Mouse (Mus musculus): ENCODE measurements around the gene Gm10354.
"Not testable (repeated sequence)": the region's sequence is repeated elsewhere in the genome, so short reads cannot be mapped to it uniquely, and the experiment has no call there.

Gm10354 gene

GRCm38 (mm10) chr5:14978835-14979234 lies at the start of gene Gm10354:
TSS of gene Gm10354 (minus strand) at chr5:14978935.
- DNase-seq (ENCODE audit: low spot score in 2 of 2): not testable (repeated sequence)

DNA sequence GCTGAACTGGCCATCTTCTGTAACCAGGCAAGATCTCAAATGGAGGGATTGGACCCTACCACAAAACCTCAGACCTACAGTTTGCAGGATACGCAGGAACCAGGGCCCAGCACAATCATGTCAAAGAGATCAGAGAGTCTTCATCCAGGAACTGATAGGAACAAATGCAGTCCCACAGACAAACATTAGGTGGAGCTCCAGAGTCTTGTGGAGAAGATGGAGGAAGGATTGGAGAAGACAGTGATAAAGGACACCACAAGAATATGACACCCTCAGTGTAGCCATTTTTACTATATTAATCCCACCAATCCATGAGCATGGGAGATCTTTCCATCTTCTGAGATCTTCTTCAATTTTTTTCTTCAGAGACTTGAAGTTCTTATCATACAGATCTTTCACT lies 45.6 kb upstream of the Gm10354 start:
- DNase-seq (ENCODE audit: low spot score in 2 of 2): not testable (repeated sequence)

DNA sequence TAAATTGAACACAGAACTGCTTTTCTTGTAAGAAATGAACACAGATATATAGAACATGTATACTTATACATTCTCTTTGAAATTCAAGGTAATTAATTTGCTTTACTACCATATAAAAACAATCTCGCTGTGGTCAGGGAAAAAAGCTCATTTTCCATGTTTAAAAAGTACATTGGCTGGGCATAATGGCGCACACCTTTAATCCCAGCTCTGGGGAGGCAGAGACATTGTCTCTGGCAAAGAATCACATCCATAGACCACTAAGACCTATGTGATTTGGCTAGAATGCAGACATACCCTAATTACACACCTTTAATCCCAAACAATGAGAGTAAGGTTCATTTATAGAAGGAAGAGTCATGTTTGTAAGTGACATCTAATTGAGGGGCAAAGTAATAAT lies 41.3 kb upstream of the Gm10354 start:
- DNase-seq (ENCODE audit: low spot score in 2 of 2): not testable (repeated sequence)

GRCm38 (mm10) chr5:15010639-15011582 lies 32.2 kb upstream of the Gm10354 start:
- DNase-seq (ENCODE audit: low spot score in 2 of 2): not testable (repeated sequence)

DNA sequence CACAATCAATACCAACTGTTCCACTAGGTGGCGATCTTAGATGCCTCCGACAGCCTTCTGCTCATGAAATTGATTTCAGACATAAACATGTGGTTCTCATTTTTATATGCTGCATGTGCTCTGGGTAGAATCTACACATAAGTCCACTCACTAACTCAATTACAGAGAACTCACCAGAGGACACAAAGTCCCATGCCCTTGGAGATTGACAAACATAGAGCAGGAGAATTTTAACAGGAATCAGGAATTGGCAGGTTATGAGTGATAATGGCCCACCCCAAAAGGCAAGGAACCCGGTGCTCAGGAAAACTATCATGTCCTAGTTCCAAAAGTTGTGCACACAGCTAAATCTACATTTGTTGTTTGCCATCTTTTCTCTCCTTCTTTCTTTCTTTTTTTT lies 28.2 kb upstream of the Gm10354 start:
- not testable (repeated sequence) for DNase-seq (ENCODE audit: low spot score in 2 of 2)

DNA sequence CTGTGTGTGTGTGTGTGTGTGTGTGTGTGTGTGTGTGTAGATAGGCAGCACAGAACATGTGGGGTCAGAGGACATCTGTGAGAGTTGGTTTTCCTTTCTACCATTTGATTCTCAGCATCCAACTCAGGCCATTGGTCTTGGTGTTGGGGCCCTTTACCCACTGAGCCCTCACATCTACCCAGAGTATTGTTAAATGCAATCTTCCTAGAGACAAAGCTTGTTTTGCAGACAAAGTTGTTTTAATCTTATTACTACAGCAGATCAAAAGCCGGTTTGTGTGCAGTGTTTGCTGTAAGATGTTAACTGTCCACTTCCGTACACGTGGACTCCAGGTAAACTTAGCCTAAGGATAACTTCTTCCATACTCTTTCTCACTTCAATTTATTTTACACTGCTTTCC lies 27.6 kb upstream of the Gm10354 start:
- DNase-seq (ENCODE audit: low spot score in 2 of 2): not testable (repeated sequence)

DNA sequence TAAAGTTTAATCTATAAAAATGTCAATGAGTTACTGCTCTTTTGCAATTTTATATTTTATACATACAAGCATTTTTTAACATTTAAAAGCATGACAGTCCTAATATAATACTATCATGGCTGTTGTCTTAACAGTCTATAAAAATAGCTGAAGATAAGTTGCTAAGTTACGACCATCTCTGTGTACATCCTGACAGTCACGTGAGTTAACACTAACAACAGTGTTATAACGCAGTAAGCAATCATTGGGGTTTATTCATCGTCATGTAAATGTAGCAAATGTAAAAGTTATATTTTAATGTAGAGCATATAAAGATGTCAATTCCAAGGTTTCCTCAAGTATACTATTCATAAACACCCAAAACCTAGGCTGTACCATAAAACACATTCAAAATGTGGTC lies 26.8 kb upstream of the Gm10354 start:
- DNase-seq (ENCODE audit: low spot score in 2 of 2): not testable (repeated sequence)

DNA sequence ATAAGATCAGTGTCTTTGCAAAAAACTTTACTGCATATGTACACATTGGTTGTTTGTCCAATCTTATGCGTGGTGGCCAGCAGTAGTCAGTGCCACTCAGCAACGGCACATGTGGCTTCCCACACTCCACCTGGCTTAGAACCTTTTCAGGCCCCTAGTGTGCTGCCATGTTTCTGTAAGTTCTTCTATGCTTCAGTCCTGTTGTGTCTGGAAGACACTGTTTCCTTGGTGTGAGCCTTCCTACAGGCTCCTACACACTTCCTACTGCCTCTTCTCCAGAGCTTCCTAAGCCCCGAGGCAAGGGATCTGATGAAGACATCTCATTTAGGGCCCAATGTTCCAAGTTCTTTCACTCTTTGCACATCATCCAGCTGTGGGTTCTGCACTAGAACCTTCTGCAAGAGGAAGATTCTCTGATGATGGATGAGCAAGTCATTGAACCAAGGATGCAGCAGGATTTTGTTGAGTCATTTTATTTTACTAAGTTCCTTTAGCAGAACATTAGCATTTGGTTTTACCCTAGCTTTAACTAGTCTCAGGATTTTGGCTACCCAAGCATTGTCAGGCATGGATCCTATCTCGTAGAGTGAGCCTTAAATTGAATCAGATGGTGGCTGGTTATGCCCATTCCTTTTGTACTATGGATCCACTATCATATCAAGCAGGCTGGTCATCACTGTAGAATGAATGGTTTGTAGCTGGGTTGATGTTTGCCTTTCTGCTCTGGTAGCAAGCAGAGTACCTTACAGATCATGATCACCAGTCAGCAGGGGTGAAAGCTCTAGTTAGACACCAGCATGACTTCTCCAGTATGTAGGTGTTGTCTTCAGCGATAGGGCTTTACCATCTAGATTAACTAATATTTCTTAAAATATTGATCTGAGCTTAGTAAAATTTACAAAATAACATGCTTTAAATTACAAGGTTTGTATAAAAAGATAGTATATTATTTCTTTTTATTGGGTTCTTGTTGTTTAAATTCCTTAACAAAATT lies 26.1 kb upstream of the Gm10354 start:
- not testable (repeated sequence) for DNase-seq (ENCODE audit: low spot score in 2 of 2)

- not testable (repeated sequence) for DNase-seq (ENCODE audit: low spot score in 2 of 2)
Measured at GRCm38 (mm10) chr5:14998077-14998476, 19.3 kb upstream of the Gm10354 start.

DNA sequence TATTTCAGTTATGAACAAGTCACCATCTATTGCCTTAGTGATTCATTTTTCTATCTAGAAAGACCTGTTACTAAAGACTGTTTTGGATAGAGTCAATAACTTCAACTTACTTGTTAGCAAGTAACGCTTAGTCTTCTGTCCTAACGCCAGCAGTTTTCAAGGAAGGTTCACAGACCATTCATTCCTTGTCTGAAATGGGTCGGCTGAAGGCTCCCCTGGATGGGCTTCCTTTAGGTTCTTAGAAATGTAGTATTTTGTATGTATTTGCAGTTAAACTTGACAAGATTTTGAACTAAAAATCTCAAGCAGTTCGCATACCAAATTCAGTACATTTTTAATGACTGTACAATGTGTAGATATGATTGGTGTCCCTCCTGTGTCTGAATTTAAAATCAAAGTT lies 18.8 kb upstream of the Gm10354 start:
- not testable (repeated sequence) for DNase-seq (ENCODE audit: low spot score in 2 of 2)

DNA sequence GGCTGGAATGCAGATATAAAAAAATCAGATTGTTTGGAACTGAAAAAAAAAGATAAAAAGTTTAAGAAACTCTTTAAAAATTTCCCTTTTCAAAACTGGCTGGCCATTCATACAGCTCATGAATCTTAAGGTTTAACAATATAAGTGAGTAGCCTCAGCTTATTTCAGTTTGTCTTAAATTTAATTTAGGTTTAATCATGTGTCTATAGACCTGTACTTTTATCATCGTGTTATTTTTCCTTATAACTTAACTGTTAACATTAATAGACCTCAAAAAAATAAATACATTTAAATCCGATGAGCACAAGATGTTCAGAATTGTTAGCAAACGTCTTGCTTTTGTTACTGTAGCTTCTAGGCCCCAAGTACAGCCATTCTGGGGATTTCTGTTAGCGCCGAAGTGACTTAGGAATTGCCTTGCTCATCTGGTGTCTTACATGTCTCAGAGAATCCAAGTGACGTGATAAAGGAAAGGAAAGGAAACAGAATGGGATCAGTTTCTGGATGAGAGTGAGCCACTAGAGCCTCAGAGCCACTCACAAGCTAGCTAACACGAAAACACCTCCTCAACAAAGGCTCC lies 18.0 kb upstream of the Gm10354 start:
- not testable (repeated sequence) for DNase-seq (ENCODE audit: low spot score in 2 of 2)

DNA sequence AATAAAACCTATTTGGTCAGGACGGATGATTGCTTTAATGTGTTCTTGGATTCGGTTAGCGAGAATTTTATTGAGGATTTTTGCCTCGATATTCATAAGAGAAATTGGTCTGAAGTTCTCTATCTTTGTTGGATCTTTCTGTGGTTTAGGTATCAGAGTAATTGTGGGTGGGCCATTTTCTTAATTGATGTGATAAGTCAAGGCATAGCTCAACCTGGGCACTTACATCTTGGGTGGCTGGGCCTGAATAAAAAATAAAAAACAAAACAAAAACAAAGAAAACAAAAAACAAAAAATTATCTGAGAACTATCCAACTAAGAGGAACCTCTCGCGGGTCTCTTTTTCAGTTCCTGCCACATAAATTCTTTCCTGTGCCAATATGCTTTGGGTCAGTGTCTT lies 15.4 kb upstream of the Gm10354 start:
- not testable (repeated sequence) for DNase-seq (ENCODE audit: low spot score in 2 of 2)

- DNase-seq (ENCODE audit: low spot score in 2 of 2): not testable (repeated sequence)
Measured at GRCm38 (mm10) chr5:14990375-14991158, 11.8 kb upstream of the Gm10354 start.

DNA sequence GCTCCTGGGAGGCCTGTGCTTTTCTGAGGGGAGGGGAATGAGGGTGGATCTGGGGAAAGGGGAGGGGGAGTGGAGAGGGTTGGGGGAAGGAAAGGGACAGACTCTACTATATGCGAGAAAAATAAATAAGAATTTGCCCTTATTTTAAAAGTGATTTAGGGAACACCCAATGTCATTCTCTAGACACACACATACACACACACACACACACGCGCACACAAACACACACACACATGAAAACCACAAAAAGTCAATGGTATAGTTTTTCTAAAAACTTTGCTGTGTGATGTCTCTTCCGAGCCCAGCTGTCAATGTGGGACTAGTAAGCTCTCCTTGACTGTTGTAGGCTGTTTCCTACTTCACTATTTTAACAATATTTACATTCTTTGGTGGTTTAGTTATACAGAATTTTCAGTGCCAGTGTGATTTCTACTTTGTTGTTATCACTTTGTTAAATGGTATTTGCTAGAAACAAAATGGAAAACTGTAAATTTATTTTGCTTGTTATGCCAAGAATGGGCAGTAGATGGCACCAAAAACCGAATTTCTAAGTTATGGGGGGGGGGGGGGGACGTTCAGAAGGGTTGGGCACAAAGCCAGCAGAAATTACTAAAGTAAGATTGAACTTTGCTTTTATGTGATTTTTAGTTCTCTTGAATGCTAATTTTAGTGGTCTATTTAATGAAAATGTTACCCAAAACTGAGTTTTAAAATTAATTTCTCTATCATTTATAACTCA lies 8.1 kb upstream of the Gm10354 start:
- DNase-seq (ENCODE audit: low spot score in 2 of 2): not testable (repeated sequence)

DNA sequence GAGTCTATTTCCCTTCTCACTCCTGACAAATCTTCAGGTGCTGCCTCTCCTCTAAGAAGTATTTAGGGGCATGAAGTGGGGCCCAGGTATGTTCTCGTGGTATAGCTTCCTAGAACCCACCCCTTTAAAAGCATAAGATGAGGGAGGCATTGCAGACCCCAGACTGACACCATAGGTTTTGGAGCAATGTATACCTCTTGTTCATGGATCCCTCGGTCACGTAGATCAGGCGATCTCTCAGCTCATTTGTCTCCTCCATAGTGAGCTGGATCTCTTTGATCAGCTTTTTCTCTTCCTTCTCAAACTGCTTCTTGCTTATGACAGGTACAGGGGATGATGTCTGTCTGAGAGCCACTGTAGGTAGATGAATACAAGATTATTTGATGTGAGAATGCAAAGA lies 1.4 kb downstream of the Gm10354 start:
- DNase-seq (ENCODE audit: low spot score in 2 of 2): not testable (repeated sequence)

GRCm38 (mm10) chr5:14975294-14975693 lies 3.4 kb downstream of the Gm10354 start:
- not testable (repeated sequence) for DNase-seq (ENCODE audit: low spot score in 2 of 2)

DNA sequence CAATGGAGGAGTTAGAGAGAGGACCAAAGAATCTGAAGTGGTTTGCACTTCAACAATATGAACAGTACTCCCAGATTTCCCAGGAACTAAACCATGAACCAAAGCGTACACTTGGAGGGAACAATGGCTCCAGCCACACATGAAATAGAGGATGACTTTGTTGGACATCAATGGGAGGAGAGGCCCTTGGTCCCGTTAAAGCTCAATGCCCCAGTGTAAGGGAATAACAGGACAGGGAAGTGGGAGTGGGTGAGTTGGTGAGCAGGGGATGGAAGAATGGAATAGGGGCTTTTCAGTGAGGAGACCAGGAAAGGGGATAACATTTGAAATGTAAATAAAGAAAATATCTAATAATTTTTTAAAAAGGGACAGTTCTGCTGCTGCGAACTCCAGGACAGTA lies 5.9 kb downstream of the Gm10354 start:
- not testable (repeated sequence) for DNase-seq (ENCODE audit: low spot score in 2 of 2)

DNA sequence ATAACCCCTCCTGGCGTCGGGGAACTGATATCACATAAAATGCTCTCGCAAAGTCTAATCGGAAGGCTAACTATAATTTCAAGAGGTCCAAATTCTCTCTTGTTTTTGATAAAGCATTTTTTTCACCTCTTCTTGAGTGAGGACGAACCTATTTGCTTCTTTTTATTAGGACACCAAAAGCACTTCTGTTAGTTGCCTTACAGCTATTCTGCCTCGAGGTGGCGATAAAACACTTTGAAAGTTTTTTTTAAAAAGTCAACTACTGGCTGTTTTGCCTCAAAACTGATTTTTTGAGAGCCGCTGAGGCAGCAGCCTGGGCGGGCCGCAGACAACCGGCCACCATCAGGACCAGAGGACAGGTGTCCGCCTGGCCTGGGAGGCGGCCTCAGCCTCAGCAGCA lies 14.9 kb downstream of the Gm10354 start:
- not testable (repeated sequence) for DNase-seq (ENCODE audit: low spot score in 2 of 2)

- DNase-seq (ENCODE audit: low spot score in 2 of 2): not testable (repeated sequence)
Measured at GRCm38 (mm10) chr5:14961502-14961901, 17.2 kb downstream of the Gm10354 start.
